Mouse (Mus musculus): ENCODE measurements around the gene Sgms1.

GRCm38 (mm10) chr19:32372373-32372772, 17.1 kb downstream of the Sgms1 start:
- TF ChIP-seq CTCF (IDR thresholded peaks at IDR 0.05; ENCODE audit: extremely low read depth, insufficient read depth, insufficient read length, insufficient replicate concordance): no peak
- TF ChIP-seq POLR2A (IDR thresholded peaks at IDR 0.05; ENCODE audit: low read depth, low read length): no peak
